Mouse (Mus musculus): ENCODE measurements around the gene Ubl7. TPM values are rescaled to one million over a fixed set of nuclear protein-coding genes. Genes with fewer than 3 reads are reported as not detected.

Ubl7 gene
- polyA plus RNA-seq, 1 experiment from 2014 or later: 110 TPM

- Histone ChIP-seq H3K27me3 (ENCODE audit: insufficient read depth, poor library complexity, severe bottlenecking) (peaks cover 33% of the 10 kb centered on the region; the same call in 1 of the 2 replicates), H3K27ac (no peak overlapping the region), H3K4me3 (no peak overlapping the region), H3K36me3 (no peaks in the 10 kb centered on the region), H3K4me1 (peaks cover 43% of the 10 kb centered on the region), H3K9me3 (no peaks in the 10 kb centered on the region)
- 62% methylated on average over 5 of the region's 5 CpGs for WGBS
- no peak for DNase-seq (ENCODE audit: low spot score)
Measured at GRCm38 (mm10) chr9:57956838-57957236, 46.1 kb downstream of the Ubl7 start.

DNA sequence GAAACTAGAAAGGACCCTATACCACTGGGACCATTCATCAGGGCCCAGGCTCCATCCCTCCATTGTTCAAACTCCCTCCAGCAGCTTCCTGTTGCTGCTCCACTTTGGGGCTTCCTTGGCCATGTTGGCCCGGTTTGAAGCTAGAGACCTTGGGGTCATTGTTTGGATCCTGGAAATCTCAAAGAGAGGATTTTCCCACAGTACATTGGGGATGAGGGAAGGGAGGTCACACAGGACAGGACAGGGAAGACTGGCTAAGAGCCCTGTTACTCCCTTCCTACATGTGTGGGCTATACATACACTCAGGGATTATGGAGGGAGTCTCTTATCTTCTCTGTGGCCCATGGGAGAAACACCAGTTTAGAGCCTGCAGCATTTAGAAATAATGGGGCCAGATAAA, 47.8 kb downstream of the Ubl7 start:
- Histone ChIP-seq H3K9me3 (no peaks in the 10 kb centered on the region), H3K4me1 (peaks cover 51% of the 10 kb centered on the region), H3K27me3 (ENCODE audit: insufficient read depth, poor library complexity, severe bottlenecking) (peaks cover 21% of the 10 kb centered on the region; the same call in 1 of the 2 replicates), H3K4me3 (no peak overlapping the region), H3K36me3 (no peaks in the 10 kb centered on the region), H3K27ac (no peak overlapping the region)
- no peak for DNase-seq (ENCODE audit: low spot score)
- WGBS: 70% methylated on average over 1 of the region's 1 CpGs

DNA sequence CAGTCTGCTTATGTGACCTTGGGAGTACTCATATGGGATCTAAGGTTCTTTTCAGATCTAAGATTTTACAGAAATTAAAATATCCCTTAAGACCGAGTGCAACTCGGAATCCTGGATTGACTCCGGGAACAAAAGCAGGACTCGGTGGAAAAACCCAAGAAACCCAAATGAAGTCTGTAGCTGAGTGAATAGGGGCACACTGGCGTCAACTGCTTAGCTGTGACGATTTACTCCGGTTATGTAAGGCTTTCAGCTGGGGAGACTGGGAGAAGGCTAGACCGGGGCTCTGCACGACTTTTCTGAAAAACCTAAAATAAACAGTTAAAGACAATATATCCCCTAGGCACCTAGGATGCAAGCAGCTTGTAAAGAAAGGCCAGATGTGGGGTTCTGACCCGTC, 48.6 kb downstream of the Ubl7 start:
- Histone ChIP-seq H3K4me3 (no peak overlapping the region), H3K9me3 (no peaks in the 10 kb centered on the region), H3K27me3 (ENCODE audit: insufficient read depth, poor library complexity, severe bottlenecking) (peaks cover 16% of the 10 kb centered on the region; the same call in 1 of the 2 replicates), H3K4me1 (peaks cover 50% of the 10 kb centered on the region), H3K27ac (peak overlapping the region; percentile 72), H3K36me3 (no peaks in the 10 kb centered on the region)
- WGBS: 57% methylated on average over 10 of the region's 10 CpGs
- no peak for DNase-seq (ENCODE audit: low spot score)

DNA sequence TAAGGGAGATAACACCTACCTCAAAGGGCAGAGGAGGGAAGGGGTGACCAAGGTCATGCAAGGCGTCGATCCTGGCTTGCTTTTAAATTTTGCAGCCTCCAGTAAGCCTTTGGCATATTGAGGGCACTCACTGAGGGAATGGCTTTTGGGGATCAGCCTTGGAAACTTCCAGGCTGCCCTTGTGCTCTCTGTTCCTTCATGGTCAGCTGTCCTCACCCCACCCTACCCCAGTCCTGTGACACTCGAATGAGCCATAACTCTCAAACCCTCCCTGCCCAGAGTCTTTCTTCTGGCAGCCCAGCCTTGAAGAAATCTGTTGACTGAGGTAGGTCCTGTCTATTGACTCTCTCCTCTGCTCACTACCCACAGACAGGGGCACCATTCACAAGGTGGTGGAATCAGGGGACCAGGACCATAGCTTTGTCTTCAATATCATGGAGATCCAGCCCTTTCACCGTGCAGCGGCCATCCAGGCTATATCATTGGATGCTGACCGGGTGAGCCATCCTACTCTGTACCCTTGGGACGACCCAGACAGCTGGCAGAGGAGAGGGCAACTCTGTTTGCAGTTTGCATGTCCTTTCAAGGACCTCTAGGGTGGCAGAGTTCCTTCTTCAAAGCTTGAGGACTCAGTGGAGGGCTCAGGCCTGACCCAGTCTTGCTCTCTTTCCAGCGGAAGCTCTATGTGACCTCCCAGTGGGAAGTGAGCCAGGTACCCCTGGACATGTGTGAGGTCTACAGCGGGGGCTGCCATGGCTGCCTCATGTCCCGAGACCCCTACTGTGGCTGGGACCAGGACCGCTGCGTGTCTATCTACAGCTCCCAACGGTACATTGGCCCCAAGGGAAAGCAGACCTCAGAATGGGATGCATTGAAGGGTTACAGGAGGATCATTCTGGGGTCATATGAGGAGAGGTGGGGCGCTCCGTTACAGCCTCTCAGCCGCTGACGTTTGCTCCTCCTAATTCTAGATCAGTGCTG, 49.4 kb downstream of the Ubl7 start:
- Histone ChIP-seq H3K36me3 (no peaks in the 10 kb centered on the region), H3K27me3 (ENCODE audit: insufficient read depth, poor library complexity, severe bottlenecking) (peaks cover 21% of the 10 kb centered on the region; the same call in 1 of the 2 replicates), H3K27ac (peak overlapping the region; percentile 72), H3K9me3 (no peaks in the 10 kb centered on the region), H3K4me3 (no peak overlapping the region), H3K4me1 (peaks cover 53% of the 10 kb centered on the region)
- DNase-seq (ENCODE audit: low spot score): no peak
- WGBS: 79% methylated on average over 17 of the region's 17 CpGs

DNA sequence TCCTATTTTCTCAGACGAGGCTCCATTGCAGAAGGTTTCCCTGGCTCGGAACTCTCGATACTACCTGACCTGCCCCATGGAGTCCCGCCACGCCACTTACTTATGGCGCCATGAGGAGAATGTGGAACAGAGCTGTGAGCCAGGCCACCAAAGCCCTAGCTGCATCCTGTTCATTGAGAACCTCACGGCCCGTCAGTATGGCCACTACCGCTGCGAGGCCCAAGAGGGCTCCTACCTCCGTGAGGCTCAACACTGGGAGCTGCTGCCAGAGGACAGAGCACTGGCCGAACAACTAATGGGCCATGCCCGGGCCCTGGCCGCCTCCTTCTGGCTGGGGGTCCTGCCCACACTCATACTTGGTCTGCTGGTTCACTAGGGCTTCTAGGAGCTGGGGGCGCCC, 50.4 kb downstream of the Ubl7 start:
- peaks cover 56% of the 10 kb centered on the region for H3K4me1 ChIP-seq
- WGBS: 83% methylated on average over 15 of the region's 15 CpGs
- DNase-seq (ENCODE audit: low spot score): no peak

DNA sequence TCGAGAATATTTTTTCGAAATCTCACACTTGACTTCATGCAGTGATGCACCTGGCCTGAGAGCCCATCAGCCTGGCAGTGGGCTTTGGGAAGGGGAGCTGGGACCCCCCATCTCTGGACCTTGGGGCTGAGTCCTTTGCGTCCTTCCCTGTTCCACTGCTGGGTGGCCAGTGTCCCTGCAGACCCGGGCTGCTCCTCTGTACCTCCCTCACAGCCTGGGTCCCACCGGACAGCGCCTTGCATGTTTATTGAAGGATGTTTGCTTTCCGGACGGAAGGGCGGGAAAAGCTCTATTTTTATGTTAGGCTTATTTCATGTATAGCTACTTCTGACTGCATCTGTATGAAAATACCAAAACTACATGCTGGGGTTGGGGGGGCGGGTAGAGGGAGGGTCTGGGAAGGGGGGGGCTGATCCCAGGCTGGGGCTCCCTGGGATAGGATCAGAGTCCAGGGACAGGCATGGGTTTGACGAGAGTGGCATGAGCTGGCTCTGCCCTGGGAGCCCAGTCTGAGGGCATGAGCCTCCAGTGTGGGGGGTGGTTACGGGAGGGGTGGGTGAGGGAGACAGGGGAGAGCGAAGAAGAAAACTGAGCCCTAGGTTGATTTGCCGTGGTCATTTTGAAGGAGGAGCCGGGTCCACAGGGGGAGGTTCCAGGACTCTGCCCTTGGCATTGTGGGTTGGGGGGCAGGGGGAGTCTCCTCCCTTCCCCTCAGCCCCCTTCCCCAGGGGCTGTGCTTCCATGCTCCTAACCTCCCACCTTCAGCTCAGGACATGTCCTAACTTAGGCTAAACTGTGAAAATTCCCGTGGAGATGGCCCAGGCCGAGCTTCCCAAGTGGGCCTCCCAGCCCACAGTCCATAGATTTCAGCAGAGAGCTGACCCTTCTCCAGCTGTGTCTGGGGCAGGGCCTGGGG, 51.3 kb downstream of the Ubl7 start:
- Histone ChIP-seq H3K27me3 (ENCODE audit: insufficient read depth, poor library complexity, severe bottlenecking) (peaks cover 20% of the 10 kb centered on the region; the same call in 1 of the 2 replicates), H3K27ac (peak overlapping the region; percentile 50; the same call in 1 of the 2 replicates), H3K36me3 (no peaks in the 10 kb centered on the region), H3K9me3 (no peaks in the 10 kb centered on the region), H3K4me3 (no peak overlapping the region), H3K4me1 (peaks cover 58% of the 10 kb centered on the region)
- WGBS: 57% methylated on average over 17 of the region's 17 CpGs
- DNase-seq (ENCODE audit: low spot score): no peak

More for the DNA sequence above, 50.4 kb downstream of the Ubl7 start:
- H3K36me3 ChIP-seq: no peaks in the 10 kb centered on the region
- no peak overlapping the region for H3K4me3 ChIP-seq
- H3K9me3 ChIP-seq: no peaks in the 10 kb centered on the region
- H3K27me3 ChIP-seq (ENCODE audit: insufficient read depth, poor library complexity, severe bottlenecking): peaks cover 20% of the 10 kb centered on the region; the same call in 1 of the 2 replicates
- H3K27ac ChIP-seq: no peak overlapping the region

DNA sequence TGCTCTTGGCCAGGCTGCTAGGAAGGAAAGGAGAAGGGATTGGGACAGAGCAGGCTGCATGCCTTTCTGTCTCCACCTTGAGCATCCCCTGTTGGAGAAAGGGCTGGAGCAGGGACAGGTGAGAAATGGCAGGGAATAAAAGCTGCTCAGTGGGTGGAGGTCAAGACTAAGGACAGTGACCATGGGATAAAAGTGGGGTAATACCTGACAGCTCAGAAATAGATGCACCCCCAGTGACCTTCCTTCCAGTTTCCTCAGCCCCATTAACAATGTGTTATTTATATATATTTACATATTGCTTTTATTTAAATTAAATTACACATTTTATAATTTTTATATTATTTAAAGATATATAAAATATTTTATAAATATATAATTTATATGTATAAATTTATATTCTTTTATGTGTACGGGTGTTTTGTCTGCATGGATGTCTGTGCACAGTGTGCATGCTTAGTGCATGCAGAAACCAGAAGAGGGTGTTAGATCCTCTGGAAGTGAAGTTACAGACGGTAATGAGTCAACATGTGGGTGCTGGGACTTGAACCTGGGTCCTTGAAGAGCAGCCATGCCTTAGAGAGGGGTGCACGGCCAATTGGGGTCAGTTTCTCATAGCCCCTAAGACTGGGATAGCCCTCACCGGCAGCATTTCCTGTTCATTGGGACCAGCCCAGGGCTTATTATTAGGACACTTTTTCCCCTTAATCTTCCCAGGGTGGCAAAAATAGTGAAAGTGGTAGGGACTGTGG, 52.6 kb downstream of the Ubl7 start:
- Histone ChIP-seq H3K9me3 (no peaks in the 10 kb centered on the region), H3K36me3 (no peaks in the 10 kb centered on the region), H3K27me3 (ENCODE audit: insufficient read depth, poor library complexity, severe bottlenecking) (peaks cover 20% of the 10 kb centered on the region; the same call in 1 of the 2 replicates), H3K4me1 (peaks cover 67% of the 10 kb centered on the region), H3K4me3 (no peak overlapping the region), H3K27ac (0 out of 2 replicates have a peak overlapping the region, but pooled peaks have one; percentile 50)
- 85% methylated on average over 4 of the region's 4 CpGs for WGBS
- DNase-seq (ENCODE audit: low spot score): no peak

- H3K4me1 ChIP-seq: peaks cover 65% of the 10 kb centered on the region
- no peak overlapping the region for H3K27ac ChIP-seq
Measured at GRCm38 (mm10) chr9:57963998-57964395, 53.2 kb downstream of the Ubl7 start.

DNA sequence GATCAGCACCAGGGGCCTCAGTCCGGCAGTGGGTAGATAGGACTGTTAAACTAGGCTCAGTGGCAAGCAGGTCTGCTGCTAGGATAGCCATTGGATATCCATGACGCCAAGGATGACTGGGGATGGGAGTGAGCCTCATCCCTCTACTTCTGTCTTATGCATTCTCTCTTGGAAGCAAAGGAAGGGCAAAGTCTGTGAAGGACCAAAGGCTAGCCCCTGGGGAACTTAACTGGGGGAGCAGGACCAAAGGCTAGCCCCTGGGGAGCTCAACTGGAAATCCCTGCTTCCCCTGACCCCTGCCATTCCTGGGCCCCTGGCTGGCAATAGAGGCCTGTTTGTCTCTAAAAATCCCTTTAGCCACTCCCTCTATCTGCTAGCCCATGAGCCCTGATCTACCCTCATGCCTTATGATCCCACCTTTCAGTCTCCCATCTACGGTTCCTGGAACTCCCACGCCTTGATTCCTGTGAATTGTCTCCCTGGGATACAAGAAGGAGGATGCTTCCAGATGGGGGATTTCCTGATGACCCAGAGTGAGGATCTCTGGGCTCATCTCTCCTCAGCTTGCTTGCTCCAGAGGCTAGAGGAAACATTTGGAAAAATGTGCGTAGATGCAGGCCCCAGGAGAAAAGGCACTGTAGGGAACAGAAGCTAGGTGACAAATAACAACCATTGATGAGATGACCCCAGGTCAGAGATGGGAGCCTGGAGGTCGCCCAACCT, 53.9 kb downstream of the Ubl7 start:
- no peaks in the 10 kb centered on the region for H3K36me3 ChIP-seq
- 76% methylated on average over 6 of the region's 6 CpGs for WGBS
- no peaks in the 10 kb centered on the region for H3K9me3 ChIP-seq
- no peak overlapping the region for H3K4me3 ChIP-seq
- no peak for DNase-seq (ENCODE audit: low spot score)
- no peak overlapping the region for H3K27ac ChIP-seq
- H3K27me3 ChIP-seq (ENCODE audit: insufficient read depth, poor library complexity, severe bottlenecking): peaks cover 20% of the 10 kb centered on the region; the same call in 1 of the 2 replicates
- peaks cover 59% of the 10 kb centered on the region for H3K4me1 ChIP-seq

More at GRCm38 (mm10) chr9:57963998-57964395, 53.2 kb downstream of the Ubl7 start:
- H3K4me3 ChIP-seq: no peak overlapping the region
- H3K27me3 ChIP-seq (ENCODE audit: insufficient read depth, poor library complexity, severe bottlenecking): peaks cover 20% of the 10 kb centered on the region; the same call in 1 of the 2 replicates
- H3K36me3 ChIP-seq: no peaks in the 10 kb centered on the region
- H3K9me3 ChIP-seq: no peaks in the 10 kb centered on the region
- no peak for DNase-seq (ENCODE audit: low spot score)
- 73% methylated on average over 5 of the region's 5 CpGs for WGBS

DNA sequence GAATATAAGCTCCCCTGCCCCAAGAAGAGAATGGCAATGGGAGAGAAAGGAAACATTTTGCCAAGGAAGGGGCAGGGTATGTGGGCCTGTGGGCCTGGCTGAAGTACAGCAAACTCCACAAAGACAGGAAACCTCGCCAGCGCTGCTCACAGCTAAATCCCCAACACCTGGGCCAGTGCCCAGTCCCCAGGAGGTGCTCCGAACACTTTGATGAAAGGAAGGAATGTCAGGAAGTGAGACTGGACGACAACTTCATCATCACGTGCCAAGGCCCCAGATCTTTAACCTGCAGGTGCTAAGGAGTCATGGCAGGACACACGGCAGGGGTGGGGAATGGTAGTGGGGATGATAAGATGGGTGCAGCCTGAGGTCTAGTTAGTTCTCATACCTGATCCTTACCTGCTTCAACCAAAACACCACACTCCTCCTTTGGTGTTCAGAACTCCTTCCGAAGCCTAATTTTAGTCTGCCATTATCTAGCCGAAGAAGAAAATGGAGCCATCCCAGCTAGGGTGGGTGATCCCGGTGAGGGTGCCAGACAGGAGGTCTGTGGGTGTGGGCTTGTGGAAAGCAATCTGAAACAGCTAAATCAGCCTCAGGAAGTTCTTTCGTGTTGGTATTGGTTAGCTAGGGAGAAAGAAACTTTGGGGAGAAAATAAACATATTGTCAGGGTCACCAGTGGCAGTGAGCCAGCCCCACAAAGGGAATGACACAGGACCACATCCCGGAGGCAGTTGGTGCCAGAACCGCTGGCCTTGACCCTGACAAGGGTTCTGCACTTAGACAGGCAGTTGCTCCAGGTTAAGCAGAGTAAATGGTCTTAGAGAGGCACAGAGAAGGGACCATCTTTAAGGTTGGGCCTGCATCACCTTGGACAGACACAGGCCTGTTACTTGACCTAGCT, 54.8 kb downstream of the Ubl7 start:
- Histone ChIP-seq H3K9me3 (no peaks in the 10 kb centered on the region), H3K27me3 (ENCODE audit: insufficient read depth, poor library complexity, severe bottlenecking) (peaks cover 15% of the 10 kb centered on the region; the same call in 1 of the 2 replicates), H3K27ac (no peak overlapping the region), H3K36me3 (no peaks in the 10 kb centered on the region), H3K4me3 (no peak overlapping the region), H3K4me1 (peaks cover 50% of the 10 kb centered on the region)
- DNase-seq (ENCODE audit: low spot score): no peak
- WGBS: 55% methylated on average over 12 of the region's 12 CpGs

Measured in heart, embryonic 10.5 days (tissue).